Mouse (Mus musculus) CH12.LX (cell line): ENCODE measurements around the gene Pla2r1. TPM values are rescaled to one million over a fixed set of nuclear protein-coding genes. Genes with fewer than 3 reads are reported as not detected.
A peak's percentile ranks its signal among the peaks of the same experiment; 100 is the strongest.

ENCODE experiments used
- DNase-seq: peaks from one replicate; pipeline ENCODE4 v3.0.0-alpha.2; 2013; ENCODE audit errors: extremely low read depth
- H3K27ac ChIP-seq: 2 replicates; pipeline ENCODE4 v1.5.1; 2012; ENCODE audit warnings: low read depth, mild to moderate bottlenecking, control low read depth, moderate library complexity; ENCODE audit not compliant: insufficient read depth
- H3K27me3 ChIP-seq: replicated peaks from 2 replicates; pipeline ENCODE3; 2012; ENCODE audit warnings: inconsistent platforms
- H3K36me3 ChIP-seq, 2 experiments: replicated peaks in 1 of 2; 2 replicates each; pipeline versions ENCODE3 to v1.6.1; 2012; ENCODE audit warnings: inconsistent platforms in 1 of 2, low read length in 1 of 2, mild to moderate bottlenecking in 1 of 2, mixed read lengths in 1 of 2, moderate library complexity in 1 of 2; ENCODE audit not compliant: control insufficient read depth in 1 of 2, insufficient read depth in 1 of 2
- H3K4me1 ChIP-seq, 2 experiments: 2 replicates each; pipeline ENCODE4 v1.6.1; 2012; ENCODE audit warnings: inconsistent platforms in 1 of 2, moderate library complexity in 1 of 2; ENCODE audit not compliant: insufficient read depth in 2 of 2, control insufficient read depth in 1 of 2
- H3K4me2 ChIP-seq: 2 replicates; pipeline ENCODE4 v1.6.1; 2012; ENCODE audit warnings: low read depth, mild to moderate bottlenecking, control low read depth; ENCODE audit not compliant: poor library complexity, insufficient read depth, severe bottlenecking
- H3K4me3 ChIP-seq, 3 experiments: fragments of 150-350 bp in 1 of 3; sonication (generic) in 1 of 3; replicated peaks in 1 of 3; 2 replicates each; pipeline versions ENCODE3 to v1.5.1; 2011 to 2012; ENCODE audit warnings: low read depth in 2 of 3, low read length in 2 of 3, mild to moderate bottlenecking in 2 of 3, moderate library complexity in 2 of 3, control low read depth in 1 of 3, improper control_type of control experiment in 1 of 3, inconsistent platforms in 1 of 3, mixed read lengths in 1 of 3; ENCODE audit not compliant: poor library complexity in 1 of 3
- H3K79me2 ChIP-seq: replicated peaks from 2 replicates; pipeline ENCODE4 v1.6.1; 2012; ENCODE audit warnings: mild to moderate bottlenecking, moderate library complexity; ENCODE audit not compliant: control insufficient read depth, poor library complexity, insufficient read depth, severe bottlenecking; ENCODE audit errors: extremely low read depth
- H3K9ac ChIP-seq: 2 replicates; pipeline ENCODE4 v1.6.1; 2012; ENCODE audit warnings: low read depth, mild to moderate bottlenecking, control low read depth, moderate library complexity; ENCODE audit not compliant: insufficient read depth
- H3K9me3 ChIP-seq: replicated peaks from 2 replicates; pipeline ENCODE3; 2012; ENCODE audit warnings: low read length, inconsistent platforms, mixed read lengths
- CHD1 ChIP-seq: IDR thresholded peaks from 2 replicates; pipeline ENCODE4 v1.6.1; 2012; ENCODE audit warnings: low read depth, low read length, improper control_type of control experiment, inconsistent platforms
- E2F4 ChIP-seq: IDR thresholded peaks from 2 replicates; pipeline ENCODE4 v1.6.1; 2011; ENCODE audit warnings: low read depth, low read length, improper control_type of control experiment; ENCODE audit not compliant: insufficient replicate concordance
- ELF1 ChIP-seq: IDR thresholded peaks from 2 replicates; pipeline ENCODE4 v1.6.1; 2014; ENCODE audit warnings: low read depth, mild to moderate bottlenecking, inconsistent platforms, low read length, improper control_type of control experiment
- EP300 ChIP-seq: IDR thresholded peaks from 2 replicates; pipeline ENCODE4 v1.6.1; 2011; ENCODE audit warnings: low read length, improper control_type of control experiment
- HCFC1 ChIP-seq: IDR thresholded peaks from 2 replicates; pipeline ENCODE4 v1.6.1; 2012; ENCODE audit warnings: low read depth, mild to moderate bottlenecking, inconsistent platforms, low read length, improper control_type of control experiment
- IRF4 ChIP-seq: IDR thresholded peaks from 2 replicates; pipeline ENCODE4 v1.6.1; 2014; ENCODE audit warnings: low read depth, mild to moderate bottlenecking, inconsistent platforms, low read length, improper control_type of control experiment
- JUN ChIP-seq: IDR thresholded peaks from 2 replicates; pipeline ENCODE4 v1.6.1; 2011; ENCODE audit warnings: low read depth, mild to moderate bottlenecking, low read length, improper control_type of control experiment, moderate library complexity; ENCODE audit not compliant: insufficient read depth
- JUND ChIP-seq: conservative IDR thresholded peaks from 2 replicates; pipeline ENCODE4 v1.6.1; 2011; ENCODE audit warnings: low read depth, low read length, improper control_type of control experiment
- MAX ChIP-seq: IDR thresholded peaks from 2 replicates; pipeline ENCODE4 v1.6.1; 2011; ENCODE audit warnings: low read length, improper control_type of control experiment
- MAZ ChIP-seq: IDR thresholded peaks from 2 replicates; pipeline ENCODE4 v1.6.1; 2012; ENCODE audit warnings: low read depth, mild to moderate bottlenecking, inconsistent platforms, low read length, improper control_type of control experiment, moderate library complexity
- MEF2A ChIP-seq: IDR thresholded peaks from 2 replicates; pipeline ENCODE4 v1.6.1; 2014; ENCODE audit warnings: low read depth, mild to moderate bottlenecking, inconsistent platforms, low read length, improper control_type of control experiment, borderline replicate concordance
- MXI1 ChIP-seq: IDR thresholded peaks from 2 replicates; pipeline ENCODE4 v1.6.1; 2011; ENCODE audit warnings: mild to moderate bottlenecking, low read depth, low read length, improper control_type of control experiment
- MYC ChIP-seq: IDR thresholded peaks from 2 replicates; pipeline ENCODE4 v1.6.1; 2011; ENCODE audit warnings: low read depth, mild to moderate bottlenecking, improper control_type of control experiment, low read length
- NRF1 ChIP-seq: IDR thresholded peaks from 2 replicates; pipeline ENCODE4 v1.6.1; 2014; ENCODE audit warnings: low read depth, mild to moderate bottlenecking, inconsistent platforms, low read length, improper control_type of control experiment, moderate library complexity
- RCOR1 ChIP-seq: conservative IDR thresholded peaks from 2 replicates; pipeline ENCODE4 v1.6.1; 2012; ENCODE audit warnings: low read depth, mild to moderate bottlenecking, inconsistent platforms, low read length, improper control_type of control experiment
- SIN3A ChIP-seq: IDR thresholded peaks from 2 replicates; pipeline ENCODE4 v1.6.1; 2012; ENCODE audit warnings: low read length, improper control_type of control experiment, inconsistent platforms
- SMC3 ChIP-seq: IDR thresholded peaks from 2 replicates; pipeline ENCODE4 v1.6.1; 2011; ENCODE audit warnings: low read depth, low read length, improper control_type of control experiment
- TBP ChIP-seq: conservative IDR thresholded peaks from 2 replicates; pipeline ENCODE4 v1.6.1; 2011; ENCODE audit warnings: low read depth, low read length, improper control_type of control experiment
- UBTF ChIP-seq: IDR thresholded peaks from 2 replicates; pipeline ENCODE4 v1.6.1; 2012; ENCODE audit warnings: low read depth, mild to moderate bottlenecking, inconsistent platforms, low read length, improper control_type of control experiment, moderate library complexity
- ZKSCAN1 ChIP-seq: IDR thresholded peaks from 2 replicates; pipeline ENCODE4 v1.6.1; 2012; ENCODE audit warnings: low read depth, inconsistent platforms, low read length, improper control_type of control experiment, borderline replicate concordance
- ZNF384 ChIP-seq: IDR thresholded peaks from 2 replicates; pipeline ENCODE4 v1.6.1; 2012; ENCODE audit warnings: low read depth, low read length, improper control_type of control experiment, inconsistent platforms
- dilution Hi-C: fragments of 300-500 bp; cut with MboI; formaldehyde crosslinking; loops from 2 replicates; pipeline ENCODE4 v1.14.3; 2020; ENCODE audit warnings: low sequenced_read_pairs; ENCODE audit not compliant: extremely low pct_unique_long_range_greater_than_20kb, extremely low pct_ligation_motif_present
- in situ Hi-C: fragments of 300-500 bp; cut with MboI; formaldehyde crosslinking; loops from 3 replicates; pipeline ENCODE4 v1.14.3; 2019; ENCODE audit warnings: low sequenced_read_pairs, low pct_ligation_motif_present, low pct_unique_long_range_greater_than_20kb, mixed read lengths
- polyA plus RNA-seq: library from polyadenylated mRNA; unstranded; fragments of >175 nt; gene quantifications from 2 replicates; pipeline ENCODE4 v1.2.1, GENCODE M21; 2012; ENCODE audit warnings: low read depth; ENCODE audit not compliant: insufficient read length
- total RNA-seq, 2 experiments: library from RNA; depleted of rRNA; stranded (reverse); fragments of 300-350 nt in 1 of 2; fragments of >200 nt in 1 of 2; gene quantifications; 2 replicates each; pipeline ENCODE4 v1.2.3; 2012 to 2014

The Pla2r1 gene
- total and polyA plus RNA-seq, 3 experiments: not detected

DNA sequence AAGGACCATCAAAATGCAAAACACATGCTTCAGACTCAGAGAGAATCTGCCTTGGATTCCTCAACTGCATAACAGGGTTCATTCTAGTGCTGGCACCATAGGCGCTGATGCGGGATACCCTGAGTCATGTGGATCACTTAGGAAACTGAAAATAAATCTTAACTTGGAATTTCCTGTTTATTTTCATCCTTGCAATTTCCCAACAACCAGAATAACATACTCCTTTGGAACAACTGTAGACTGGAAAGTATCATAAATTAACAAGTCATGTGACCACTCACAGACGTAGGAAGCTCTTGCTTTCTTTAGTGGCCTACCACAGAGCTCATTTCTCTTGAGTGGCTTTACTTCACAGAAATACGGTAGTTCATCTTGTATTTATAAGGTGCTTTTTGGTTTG lies 7.0 kb downstream of the Pla2r1 start:
- Histone ChIP-seq H3K4me1 (no peaks in the 10 kb centered on the region), H3K27ac (no peak overlapping the region)
- dilution Hi-C loops: no loop called here
- DNase-seq: no peak
- no peak for TF ChIP-seq SIN3A
- no peak for TF ChIP-seq ELF1
- no peak for TF ChIP-seq TBP
- no peak for TF ChIP-seq MAZ
- no peak for TF ChIP-seq E2F4
- no peak for TF ChIP-seq MEF2A
- TF ChIP-seq JUND: no peak
- TF ChIP-seq ZNF384: no peak
- TF ChIP-seq ZKSCAN1: no peak
- no peak for TF ChIP-seq NRF1
- TF ChIP-seq EP300: no peak
- TF ChIP-seq HCFC1: no peak
- TF ChIP-seq MYC: no peak
- TF ChIP-seq RCOR1: no peak
- no peak for TF ChIP-seq CHD1
- TF ChIP-seq, all 38 proteins: peak for 0
- H3K27me3 ChIP-seq: no peaks in the 10 kb centered on the region
- in situ Hi-C loops: no loop called here
- no peaks in the 10 kb centered on the region for H3K79me2 ChIP-seq
- no peak overlapping the region for H3K4me2 ChIP-seq
- no peak overlapping the region for H3K4me3 ChIP-seq
- H3K36me3 ChIP-seq: no peaks in the 10 kb centered on the region
- no peaks in the 10 kb centered on the region for H3K9me3 ChIP-seq
- no peak overlapping the region for H3K9ac ChIP-seq

DNA sequence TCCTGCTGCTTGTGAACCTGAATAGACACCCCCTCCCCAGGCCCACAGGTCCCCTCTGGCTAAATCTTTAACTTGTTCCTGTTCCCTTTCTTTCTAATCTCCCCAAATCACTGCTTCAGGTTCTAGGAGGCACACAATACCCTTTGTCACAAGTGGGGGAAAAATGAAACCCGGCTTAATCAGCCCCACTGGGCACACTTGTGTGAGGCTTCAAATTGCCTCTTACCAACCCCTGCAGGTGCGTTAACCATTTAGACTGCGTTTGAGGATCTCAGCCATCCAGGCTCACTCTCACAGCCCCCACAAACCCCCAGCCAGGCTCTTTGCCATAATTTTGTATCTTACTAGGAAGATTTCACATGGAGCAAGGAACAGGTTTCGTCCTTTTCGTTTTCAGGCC lies 9.1 kb downstream of the Pla2r1 start:
- Histone ChIP-seq H3K36me3 (no peaks in the 10 kb centered on the region), H3K4me2 (no peak overlapping the region), H3K27me3 (no peaks in the 10 kb centered on the region), H3K4me1 (no peaks in the 10 kb centered on the region), H3K4me3 (no peak overlapping the region), H3K9ac (peak overlapping the region; percentile 18; the same call in 1 of the 2 replicates), H3K27ac (no peak overlapping the region), H3K9me3 (no peaks in the 10 kb centered on the region), H3K79me2 (no peaks in the 10 kb centered on the region)
- DNase-seq: no peak
- dilution Hi-C loops: no loop called here
- TF ChIP-seq ZNF384 (no peak), JUN (no peak), E2F4 (no peak), IRF4 (no peak), MAX (no peak), RCOR1 (no peak), EP300 (no peak), MXI1 (no peak), JUND (no peak), ZKSCAN1 (no peak), SMC3 (no peak), UBTF (no peak)
- in situ Hi-C loops: no loop called here
